Mouse (Mus musculus) lung, embryonic 16.5 days (tissue): ENCODE measurements around the gene Cog5. TPM values are rescaled to one million over a fixed set of nuclear protein-coding genes. Genes with fewer than 3 reads are reported as not detected.

Experiments
- ATAC-seq: fragments of 200-750 bp; cut with Nextera tagmentation; 2 replicates; pipeline ENCODE4 v1.8.0; 2017; ENCODE audit warnings: low read depth, mild to moderate bottlenecking, moderate library complexity
- H3K27ac ChIP-seq: fragments of 300-500 bp; sonication (generic); 2 replicates; pipeline ENCODE4 v1.5.1; 2014; ENCODE audit warnings: mild to moderate bottlenecking, control low read depth, low read length
- H3K27me3 ChIP-seq: fragments of 300-500 bp; sonication (generic); 2 replicates; pipeline ENCODE4 v1.6.1; 2014; ENCODE audit warnings: low read depth, low read length, mixed read lengths; ENCODE audit not compliant: control insufficient read depth, insufficient read depth
- H3K36me3 ChIP-seq: fragments of 300-500 bp; sonication (generic); 2 replicates; pipeline ENCODE4 v1.6.1; 2014; ENCODE audit warnings: low read length; ENCODE audit not compliant: control insufficient read depth, insufficient read depth
- H3K4me1 ChIP-seq: fragments of 300-500 bp; sonication (generic); replicated peaks from 2 replicates; pipeline ENCODE4 v1.6.1; 2014; ENCODE audit warnings: low read length, mixed read lengths; ENCODE audit not compliant: control insufficient read depth, insufficient read depth
- H3K4me2 ChIP-seq: fragments of 300-500 bp; sonication (generic); 2 replicates; pipeline ENCODE4 v1.6.1; 2014; ENCODE audit warnings: low read depth, low read length, control low read depth
- H3K4me3 ChIP-seq: fragments of 300-500 bp; sonication (generic); 2 replicates; pipeline ENCODE4 v1.5.1; 2014; ENCODE audit warnings: mild to moderate bottlenecking, low read length, control low read depth
- H3K9ac ChIP-seq: fragments of 300-500 bp; sonication (generic); 2 replicates; pipeline ENCODE4 v1.6.1; 2014; ENCODE audit warnings: low read length, control low read depth
- H3K9me3 ChIP-seq: fragments of 300-500 bp; sonication (generic); 2 replicates; pipeline ENCODE4 v1.6.1; 2016; ENCODE audit warnings: low read length; ENCODE audit not compliant: control insufficient read depth
- WGBS: fragments of 180-500 bp; shearing (Covaris S2); extraction: QIAGEN DNeasy Blood & Tissue Kit; methylation state at CpG from one replicate; pipeline ENCODE4 v1.1.7; 2014; 5-methylcytosine and 5-hydroxymethylcytosine counted together
- polyA plus RNA-seq: library from polyadenylated mRNA; unstranded; fragments of >200 nt; fragmentation: Nextera tagmentation; extraction: Ambion mirVana; gene quantifications from 2 replicates; pipeline ENCODE4 v1.2.1, GENCODE M21; 2015

The Cog5 gene
- polyA plus RNA-seq, 1 experiment from 2014 or later: 27.8 TPM

DNA sequence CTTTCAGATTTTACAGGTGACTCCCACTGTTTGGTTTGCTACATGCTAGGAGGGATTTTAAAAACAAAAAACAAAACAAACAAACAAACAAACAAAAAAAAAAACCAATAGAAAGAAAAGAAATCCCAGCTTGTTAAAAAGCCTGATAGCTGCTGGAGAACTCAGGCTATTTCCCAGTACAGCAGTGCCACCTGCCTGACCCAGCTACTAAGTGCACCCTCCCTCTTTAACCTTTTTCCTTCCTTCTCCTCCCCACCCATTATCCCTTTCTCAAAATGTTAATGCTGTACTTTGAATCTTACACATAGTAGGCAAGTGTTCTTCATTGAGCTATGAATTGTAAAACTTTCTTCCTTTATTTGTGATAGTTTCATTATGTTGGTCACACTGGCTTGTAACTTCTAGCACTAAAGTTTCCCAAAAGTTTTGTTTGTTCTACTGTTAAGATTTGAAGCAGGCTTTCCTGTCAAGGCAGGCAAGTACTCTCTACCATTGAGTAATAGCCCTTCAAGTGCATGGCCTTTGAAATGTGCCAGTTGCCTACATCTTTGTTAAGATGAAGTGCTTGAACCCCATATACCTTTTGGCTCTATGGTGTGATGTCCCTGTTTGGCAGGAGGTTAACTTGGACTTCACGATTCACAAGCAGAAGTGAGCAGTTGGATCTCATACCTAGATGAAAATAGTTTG lies 65.1 kb downstream of the Cog5 start:
- Histone ChIP-seq H3K4me1 (peaks cover 10% of the 10 kb centered on the region; the same call in 1 of the 2 replicates), H3K9me3 (no peaks in the 10 kb centered on the region), H3K27ac (peak overlapping the region; percentile 86), H3K27me3 (no peaks in the 10 kb centered on the region), H3K4me2 (no peak overlapping the region), H3K36me3 (no peaks in the 10 kb centered on the region), H3K4me3 (no peak overlapping the region), H3K9ac (no peak overlapping the region)
- peak; percentile 66; the same call in 1 of the 2 replicates for ATAC-seq
- 74% methylated on average over 1 of the region's 1 CpGs for WGBS

DNA sequence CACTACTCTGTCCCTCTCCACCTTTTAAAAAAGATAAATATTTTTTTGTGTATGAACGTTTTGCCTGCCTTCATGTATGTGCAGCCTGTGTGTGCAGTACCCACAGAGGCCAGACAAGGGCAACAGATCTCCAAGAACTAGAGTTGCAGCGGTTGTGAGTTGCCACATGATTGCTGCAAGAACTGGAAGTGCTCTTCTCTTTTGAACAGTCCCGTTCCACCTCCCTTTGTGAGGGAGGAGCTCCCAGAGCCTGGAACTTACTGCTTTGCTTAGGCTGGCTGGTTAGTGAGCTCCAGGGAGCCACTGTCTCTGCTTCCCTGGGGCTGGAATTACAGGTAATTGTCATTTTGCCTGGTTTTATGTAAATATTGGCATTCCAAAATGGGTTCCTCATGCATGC lies 69.9 kb downstream of the Cog5 start:
- Histone ChIP-seq H3K27ac (no peak overlapping the region), H3K9ac (no peak overlapping the region), H3K27me3 (no peaks in the 10 kb centered on the region), H3K4me2 (no peak overlapping the region), H3K36me3 (no peaks in the 10 kb centered on the region), H3K4me1 (peaks cover 6% of the 10 kb centered on the region; the same call in 1 of the 2 replicates), H3K4me3 (no peak overlapping the region), H3K9me3 (no peaks in the 10 kb centered on the region)
- WGBS: 90% methylated on average over 3 of the region's 3 CpGs
- no peak for ATAC-seq

DNA sequence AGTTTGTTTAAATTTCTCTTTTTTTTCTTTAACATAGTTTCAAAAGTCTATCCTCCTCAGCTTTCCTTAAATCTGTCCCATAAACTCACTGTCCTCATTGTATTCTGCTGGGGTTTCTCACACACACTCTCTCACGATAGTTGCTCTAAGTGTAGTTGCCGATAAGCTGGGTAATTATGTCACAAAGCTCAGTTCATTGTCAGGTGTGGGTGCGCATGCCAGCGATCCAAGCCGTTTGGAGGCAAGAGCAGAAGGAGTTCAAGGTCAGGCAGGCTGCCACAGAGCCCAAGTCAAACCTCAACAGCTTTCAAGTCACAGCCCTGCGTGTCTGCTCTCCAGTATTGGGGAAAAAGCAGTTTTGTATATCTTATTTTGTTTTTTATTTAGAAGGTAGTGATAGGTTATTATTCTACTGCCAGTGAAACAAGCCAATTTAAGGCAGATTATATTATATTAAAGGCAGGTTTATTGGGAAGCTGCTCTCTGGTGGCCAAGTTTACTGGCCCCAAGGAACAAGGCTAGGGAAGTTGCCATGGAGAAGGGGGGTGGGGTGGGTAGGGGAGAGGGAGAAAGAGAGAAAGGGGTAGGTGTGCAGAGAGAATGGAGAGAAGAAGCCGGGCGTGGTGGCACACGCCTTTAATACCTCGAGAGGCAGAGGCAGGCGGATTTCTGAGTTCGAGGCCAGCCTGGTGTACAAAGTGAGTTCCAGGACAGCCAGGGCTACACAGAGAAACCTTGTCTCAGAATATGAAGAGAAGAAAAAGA lies 71.0 kb downstream of the Cog5 start:
- no peak overlapping the region for H3K4me2 ChIP-seq
- no peaks in the 10 kb centered on the region for H3K27me3 ChIP-seq
- peaks cover 3% of the 10 kb centered on the region; the same call in 1 of the 2 replicates for H3K4me1 ChIP-seq
- H3K4me3 ChIP-seq: no peak overlapping the region
- no peak for ATAC-seq
- no peaks in the 10 kb centered on the region for H3K9me3 ChIP-seq
- H3K9ac ChIP-seq: no peak overlapping the region
- H3K27ac ChIP-seq: no peak overlapping the region
- H3K36me3 ChIP-seq: no peaks in the 10 kb centered on the region
- 80% methylated on average over 12 of the region's 12 CpGs for WGBS

DNA sequence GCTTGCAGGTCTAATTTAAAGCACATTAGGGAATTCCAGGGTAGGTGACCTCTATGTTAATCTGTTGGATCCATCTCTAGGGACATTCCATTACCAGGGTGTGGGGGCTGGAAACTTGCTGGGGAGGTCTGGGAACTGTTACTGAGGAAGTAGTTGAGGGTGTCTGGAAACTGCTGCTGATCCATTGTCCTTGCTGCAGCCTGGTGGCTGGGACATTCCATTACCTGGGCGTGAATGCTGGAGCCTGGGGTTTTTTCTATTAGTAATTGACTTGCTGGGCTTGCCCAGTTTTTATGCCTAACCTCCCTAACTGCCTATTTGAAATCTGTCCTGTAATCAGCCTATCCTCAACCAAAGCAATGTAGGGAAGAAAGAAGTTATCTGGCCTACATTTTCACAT lies 72.0 kb downstream of the Cog5 start:
- H3K36me3 ChIP-seq: no peaks in the 10 kb centered on the region
- H3K27me3 ChIP-seq: no peaks in the 10 kb centered on the region
- no peak overlapping the region for H3K4me3 ChIP-seq
- no peak for ATAC-seq
- H3K9me3 ChIP-seq: no peaks in the 10 kb centered on the region
- H3K9ac ChIP-seq: no peak overlapping the region
- WGBS: 50% methylated on average over 1 of the region's 1 CpGs
- H3K4me2 ChIP-seq: no peak overlapping the region
- no peaks in the 10 kb centered on the region for H3K4me1 ChIP-seq
- H3K27ac ChIP-seq: no peak overlapping the region

DNA sequence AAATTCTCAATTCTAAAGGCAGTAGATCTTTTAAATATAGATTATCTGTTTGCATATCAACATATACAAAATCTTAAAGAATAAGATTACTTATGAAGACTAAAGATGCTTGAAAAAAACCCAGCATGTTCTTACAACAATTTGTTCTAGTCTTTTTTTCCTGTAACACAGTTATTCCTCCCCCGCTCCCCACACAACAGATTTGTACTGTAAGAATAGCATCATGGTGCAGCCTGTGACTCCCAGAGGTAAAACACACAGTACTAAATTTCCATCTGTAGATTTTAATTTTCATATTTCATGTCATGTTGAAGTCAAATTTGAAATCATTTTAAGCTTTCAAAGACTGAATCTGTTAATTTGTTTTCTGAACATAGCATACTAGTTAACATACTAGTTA lies 75.5 kb downstream of the Cog5 start:
- H3K36me3 ChIP-seq: no peaks in the 10 kb centered on the region
- no peaks in the 10 kb centered on the region for H3K27me3 ChIP-seq
- H3K4me1 ChIP-seq: no peaks in the 10 kb centered on the region
- H3K4me2 ChIP-seq: no peak overlapping the region
- no peak overlapping the region for H3K9ac ChIP-seq
- WGBS: 97% methylated on average over 1 of the region's 1 CpGs
- H3K9me3 ChIP-seq: no peaks in the 10 kb centered on the region
- H3K4me3 ChIP-seq: no peak overlapping the region
- no peak overlapping the region for H3K27ac ChIP-seq
- ATAC-seq: no peak

DNA sequence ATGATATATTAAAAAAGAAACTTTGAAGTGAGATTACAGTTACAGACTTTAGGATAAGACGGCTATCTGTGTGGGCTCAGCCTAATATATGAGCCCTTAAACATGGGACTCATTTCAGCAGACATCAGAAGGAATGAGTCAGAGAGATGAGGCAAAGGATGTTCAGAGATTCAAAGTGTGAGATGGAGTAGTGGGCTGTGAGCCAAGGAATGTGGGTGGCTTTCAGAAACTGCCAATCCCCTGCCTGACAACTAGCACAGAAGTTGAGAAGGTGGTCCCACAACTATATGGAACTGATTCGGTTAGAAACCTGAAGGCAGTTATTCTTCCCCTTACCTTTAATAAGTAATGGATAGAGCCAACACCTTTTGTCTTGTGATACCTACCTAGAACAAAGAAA lies 79.9 kb downstream of the Cog5 start:
- no peaks in the 10 kb centered on the region for H3K9me3 ChIP-seq
- H3K27me3 ChIP-seq: no peaks in the 10 kb centered on the region
- WGBS: 74% methylated on average over 2 of the region's 2 CpGs
- no peaks in the 10 kb centered on the region for H3K4me1 ChIP-seq
- H3K36me3 ChIP-seq: no peaks in the 10 kb centered on the region
- no peak for ATAC-seq
- H3K4me3 ChIP-seq: no peak overlapping the region
- H3K4me2 ChIP-seq: no peak overlapping the region
- H3K27ac ChIP-seq: no peak overlapping the region
- H3K9ac ChIP-seq: no peak overlapping the region

DNA sequence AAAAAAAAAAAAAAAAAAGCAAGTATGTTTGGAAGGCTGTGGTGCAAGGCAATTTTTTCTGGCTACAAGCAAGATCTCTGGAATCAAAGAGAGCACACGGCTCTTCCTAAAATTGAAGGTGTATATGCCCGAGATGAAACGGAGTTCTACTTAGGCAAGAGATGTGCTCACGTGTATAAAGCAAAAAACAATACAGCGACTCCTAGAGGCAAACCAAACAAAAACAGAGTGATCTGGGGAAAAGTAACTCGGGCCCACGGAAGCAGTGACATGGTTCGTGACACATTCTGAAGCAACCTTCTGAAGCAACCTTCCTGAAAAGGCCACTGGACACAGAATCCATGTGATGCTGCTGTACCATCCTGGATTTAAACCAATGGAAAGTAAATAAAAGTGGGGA lies 92.6 kb downstream of the Cog5 start:
- no peak overlapping the region for H3K27ac ChIP-seq
- H3K4me3 ChIP-seq: no peak overlapping the region
- 87% methylated on average over 8 of the region's 8 CpGs for WGBS
- H3K4me1 ChIP-seq: no peaks in the 10 kb centered on the region
- H3K9me3 ChIP-seq: no peaks in the 10 kb centered on the region
- ATAC-seq: no peak
- no peaks in the 10 kb centered on the region for H3K27me3 ChIP-seq
- no peak overlapping the region for H3K4me2 ChIP-seq
- no peak overlapping the region for H3K9ac ChIP-seq
- H3K36me3 ChIP-seq: no peaks in the 10 kb centered on the region

DNA sequence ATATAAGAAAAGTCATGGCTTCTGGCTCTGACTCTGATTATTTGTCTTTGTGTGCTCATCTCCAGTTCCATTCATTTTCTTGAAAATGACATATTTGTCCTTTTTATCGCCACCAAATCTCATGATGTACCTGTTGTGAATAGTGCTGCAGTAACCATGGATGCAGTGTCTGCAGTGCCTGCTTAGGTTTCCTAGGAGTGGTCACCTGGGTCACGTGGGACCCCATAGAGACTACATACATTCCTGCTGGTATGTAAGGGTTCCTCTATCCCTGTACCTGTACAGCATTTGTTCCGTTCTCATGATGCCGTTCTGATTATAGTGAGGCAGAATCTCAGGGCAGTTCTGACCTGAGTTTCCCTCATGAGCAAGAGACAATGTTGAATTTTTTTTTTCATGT lies 95.2 kb downstream of the Cog5 start:
- 96% methylated on average over 4 of the region's 4 CpGs for WGBS
- no peak overlapping the region for H3K4me3 ChIP-seq
- no peak overlapping the region for H3K4me2 ChIP-seq
- no peaks in the 10 kb centered on the region for H3K27me3 ChIP-seq
- no peaks in the 10 kb centered on the region for H3K9me3 ChIP-seq
- H3K9ac ChIP-seq: no peak overlapping the region
- H3K27ac ChIP-seq: no peak overlapping the region
- no peaks in the 10 kb centered on the region for H3K36me3 ChIP-seq
- no peak for ATAC-seq
- H3K4me1 ChIP-seq: no peaks in the 10 kb centered on the region

DNA sequence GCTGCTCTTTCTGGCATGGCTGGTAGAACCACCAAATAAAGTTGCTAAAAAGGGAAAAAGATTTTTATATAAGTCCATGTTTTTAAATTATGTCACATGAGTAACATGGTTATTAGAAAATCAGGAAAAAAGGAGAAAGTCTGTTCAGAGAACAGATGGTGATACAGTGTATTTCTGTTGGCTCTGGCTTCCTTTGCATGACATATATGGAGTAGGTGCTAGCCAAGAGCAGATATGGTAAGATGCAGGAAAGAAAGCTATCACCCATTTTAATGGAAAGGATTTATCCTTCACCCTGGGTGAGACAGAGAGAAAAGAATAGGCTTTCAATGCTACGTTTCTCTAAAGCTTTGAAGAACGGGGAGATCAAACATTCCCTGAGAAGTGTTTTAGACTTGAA lies 99.8 kb downstream of the Cog5 start:
- H3K36me3 ChIP-seq: no peaks in the 10 kb centered on the region
- ATAC-seq: no peak
- WGBS: 36% methylated on average over 2 of the region's 2 CpGs

More for the DNA sequence above, 99.8 kb downstream of the Cog5 start:
- no peak overlapping the region for H3K4me2 ChIP-seq
- no peak overlapping the region for H3K27ac ChIP-seq
- no peak overlapping the region for H3K9ac ChIP-seq
- H3K4me3 ChIP-seq: no peak overlapping the region
- H3K27me3 ChIP-seq: no peaks in the 10 kb centered on the region
- H3K4me1 ChIP-seq: no peaks in the 10 kb centered on the region
- no peaks in the 10 kb centered on the region for H3K9me3 ChIP-seq
